32 mouse cellular contexts compared by ENCODE assay signal in genomic region chr5:87550935-87551334, GRCm38 (mm10). TPM values are rescaled to one million over a fixed set of nuclear protein-coding genes. Genes with fewer than 3 reads are reported as not detected.
DNase-seq lines count a peak whose midpoint lies in the region; ATAC-seq and TF ChIP-seq lines count a peak whose summit lies in the region.
"Had no signal": no experiment of that assay in that cellular context is flagged by ENCODE, and none has a peak within 500 bp of the region (broad histone marks: within the 10 kb centered on the region; RNA-seq: fewer than 3 reads in every experiment).

No protein-coding gene starts in this region.

- TF ChIP-seq RAD21 in CH12.LX (IDR thresholded peaks at IDR 0.05; ENCODE audit: low read depth, low read length): peak; percentile 45

- TF ChIP-seq EP300 in CH12.LX (IDR thresholded peaks at IDR 0.05; ENCODE audit: low read length): no peak

- H3K27ac ChIP-seq in liver, adult 2 months (replicated peaks; ENCODE audit: insufficient read depth, low read depth, low read length): no peak overlapping the region
- H3K27ac ChIP-seq in liver, embryonic 12.5 days: no peak overlapping the region
- no peak overlapping the region for H3K27ac ChIP-seq in CH12.LX (ENCODE audit: insufficient read depth, low read depth)
- H3K27ac ChIP-seq: forebrain, embryonic 10.5 days; hindbrain, embryonic 12.5 days; layer of hippocampus, adult 2 months; limb, embryonic 10.5 days; neural tube, embryonic 12.5 days had no signal

- 32% methylated on average over 1 of the region's 1 CpGs for WGBS in liver, adult 2 months
- WGBS in liver, embryonic 12.5 days (ENCODE audit: insufficient replicate concordance): 23% methylated on average over 1 of the region's 1 CpGs

- dilution Hi-C loops in CH12.LX (cut with MboI; ENCODE audit: extremely low pct_ligation_motif_present, extremely low pct_unique_long_range_greater_than_20kb, low sequenced_read_pairs): no loop called here

- ATAC-seq in liver, embryonic 12.5 days: no peak
- no peak for ATAC-seq in Patski
- ATAC-seq: forebrain, postnatal 0 days had no signal

- CTCF ChIA-PET in Patski (lab: Charles Lee): no interaction called here

- H3K4me3 ChIP-seq in liver, adult 2 months (ENCODE audit: insufficient read depth, low read depth, low read length): no peak overlapping the region
- no peak overlapping the region for H3K4me3 ChIP-seq in liver, embryonic 12.5 days
- H3K4me3 ChIP-seq in CH12.LX (replicated peaks in 1 of 3; ENCODE audit: low read depth in 2 of 3, low read length in 2 of 3, poor library complexity in 1 of 3): no peak overlapping the region
- H3K4me3 ChIP-seq: forebrain, embryonic 10.5 days; hindbrain, embryonic 12.5 days; layer of hippocampus, adult 2 months; limb, embryonic 10.5 days; megakaryocyte, embryonic 14.5 days; neural tube, embryonic 12.5 days had no signal

- no peak overlapping the region for H3K9ac ChIP-seq in liver, adult 2 months (ENCODE audit: low read depth, low read length)
- no peak overlapping the region for H3K9ac ChIP-seq in liver, embryonic 12.5 days
- H3K9ac ChIP-seq in CH12.LX (ENCODE audit: insufficient read depth, low read depth): no peak overlapping the region
- H3K9ac ChIP-seq: forebrain, postnatal 0 days; hindbrain, embryonic 12.5 days; neural tube, embryonic 12.5 days had no signal

- H3K4me2 ChIP-seq in liver, embryonic 12.5 days: no peak overlapping the region
- no peak overlapping the region for H3K4me2 ChIP-seq in CH12.LX (ENCODE audit: insufficient read depth, low read depth, poor library complexity, severe bottlenecking)
- H3K4me2 ChIP-seq: hindbrain, embryonic 12.5 days; neural tube, embryonic 12.5 days had no signal

- H3K9me3 ChIP-seq in liver, embryonic 12.5 days (replicated peaks): no peaks in the 10 kb centered on the region
- no peaks in the 10 kb centered on the region for H3K9me3 ChIP-seq in CH12.LX (replicated peaks; ENCODE audit: low read length)
- H3K9me3 ChIP-seq: forebrain, embryonic 10.5 days; hindbrain, embryonic 12.5 days; limb, embryonic 10.5 days; megakaryocyte, embryonic 14.5 days; neural tube, embryonic 12.5 days had no signal

- in situ Hi-C loops in CH12.LX (cut with MboI; ENCODE audit: low pct_ligation_motif_present, low pct_unique_long_range_greater_than_20kb, low sequenced_read_pairs): no loop called here
- in situ Hi-C loops in Patski (cut with MboI; ENCODE audit: low pct_unique_long_range_greater_than_20kb): no loop called here

- H3K79me2 ChIP-seq in liver, adult 2 months (ENCODE audit: control insufficient read depth, insufficient read depth, low read length): no peaks in the 10 kb centered on the region
- H3K79me2 ChIP-seq in CH12.LX (replicated peaks; ENCODE audit: control insufficient read depth, extremely low read depth, insufficient read depth, poor library complexity, severe bottlenecking): no peaks in the 10 kb centered on the region

- TF ChIP-seq POLR2A in liver, adult 2 months (IDR thresholded peaks at IDR 0.05; ENCODE audit: extremely low read depth, insufficient read depth, low read length): no peak
- TF ChIP-seq POLR2A in CH12.LX (IDR thresholded peaks at IDR 0.05; ENCODE audit: low read depth, low read length): no peak

- no peaks in the 10 kb centered on the region for H3K27me3 ChIP-seq in liver, adult 2 months (ENCODE audit: control insufficient read depth, insufficient read depth, low read length)
- H3K27me3 ChIP-seq in liver, embryonic 12.5 days (replicated peaks): no peaks in the 10 kb centered on the region
- H3K27me3 ChIP-seq in CH12.LX (replicated peaks) (no peaks in the 10 kb centered on the region), Patski (peaks cover 6% of the 10 kb centered on the region)
- H3K27me3 ChIP-seq: hindbrain, embryonic 12.5 days; megakaryocyte, embryonic 14.5 days; neural tube, embryonic 12.5 days had no signal

- peak; percentile 4 for DNase-seq in embryo, embryonic 11 days
- DNase-seq in embryo, embryonic 10 days (ENCODE audit: low spot score): no peak
- DNase-seq in liver, adult 2 months (ENCODE audit: extremely low read depth, low read depth, low spot score): peak; percentile 60
- DNase-seq in CH12.LX (ENCODE audit: extremely low read depth) (peak; percentile 33), Patski (ENCODE audit: low read depth, low spot score) (no peak)
- no peak for DNase-seq in spleen, adult 12 weeks (ENCODE audit: low spot score)
- no peak for DNase-seq in retina, embryonic 14.5 days (ENCODE audit: low spot score)
- DNase-seq: adrenal gland, postnatal 36 days; B cell, adult 2 months; cerebellum, postnatal 14 days; forebrain, postnatal 0 days; gastrocnemius, postnatal 25 days; kidney, adult 18-20 months; kidney, postnatal 25 days; liver; lung, adult 2 months; lung, postnatal 36 days; midbrain, embryonic 14.5 days; thymus, postnatal 4 days had no signal

- TF ChIP-seq CTCF in liver, adult 2 months (IDR thresholded peaks at IDR 0.05; ENCODE audit: low read depth, low read length): peak; percentile 49
- TF ChIP-seq CTCF in CH12.LX (conservative IDR thresholded peaks at IDR 0.05 in 1 of 2, IDR thresholded peaks at IDR 0.05 in 1 of 2; ENCODE audit: low read depth in 2 of 2, low read length in 2 of 2) (peak; percentile 15 to 41; a peak in 3 of 4 replicates), Patski (IDR thresholded peaks at IDR 0.05) (peak; percentile 42)

- no peaks in the 10 kb centered on the region; the same call in 1 of the 2 replicates for H3K36me3 ChIP-seq in liver, adult 2 months (ENCODE audit: control insufficient read depth, insufficient read depth, low read length)
- H3K36me3 ChIP-seq in liver, embryonic 12.5 days: no peaks in the 10 kb centered on the region
- H3K36me3 ChIP-seq in CH12.LX (replicated peaks in 1 of 2; ENCODE audit: control insufficient read depth in 1 of 2, insufficient read depth in 1 of 2, low read length in 1 of 2): no peaks in the 10 kb centered on the region
- H3K36me3 ChIP-seq: forebrain, embryonic 10.5 days; hindbrain, embryonic 12.5 days; limb, embryonic 10.5 days; neural tube, embryonic 12.5 days had no signal

- H3K4me1 ChIP-seq in liver, adult 2 months (ENCODE audit: control insufficient read depth, insufficient read depth, low read length): no peaks in the 10 kb centered on the region
- no peaks in the 10 kb centered on the region for H3K4me1 ChIP-seq in liver, embryonic 12.5 days
- H3K4me1 ChIP-seq in CH12.LX (ENCODE audit: control insufficient read depth in 1 of 2, insufficient read depth in 2 of 2): 0 out of 4 replicates have a peak, but pooled peaks cover 0 to 2% of the 10 kb centered on the region in 2 experiments
- H3K4me1 ChIP-seq: forebrain, embryonic 10.5 days; hindbrain, embryonic 12.5 days; limb, embryonic 10.5 days; megakaryocyte, embryonic 14.5 days; neural tube, embryonic 12.5 days had no signal

- POLR2A ChIA-PET in Patski (lab: Charles Lee): no interaction called here

TF ChIP-seq in CH12.LX, 34 proteins besides CTCF, POLR2A, EP300 and RAD21:
- no peak for TF ChIP-seq HCFC1 (IDR thresholded peaks at IDR 0.05; ENCODE audit: low read depth, low read length)
- no peak for TF ChIP-seq ZMIZ1 (IDR thresholded peaks at IDR 0.05; ENCODE audit: low read depth, low read length)
- TF ChIP-seq USF2 (conservative IDR thresholded peaks at IDR 0.05; ENCODE audit: low read depth, low read length): no peak

RNA-seq across cellular contexts. Expression of gene Sult1b1, which starts 12.9 kb away (rescaled TPM):
- total RNA-seq in liver, adult 2 months (2014; rRNA removed): 21.9 and 36.1 TPM in 2 replicates
- 1.9 and 3.7 TPM in 2 replicates for polyA plus RNA-seq in liver, adult 2 months (2012; rRNA removed)
- 0.48 and 0.64 TPM in 2 replicates for polyA plus RNA-seq in liver, embryonic 12.5 days (2016; fragmentation: Nextera tagmentation; extraction: Ambion mirVana)
- total RNA-seq in CH12.LX (2012; rRNA removed): not detected in 2 replicates
- total RNA-seq in CH12.LX (2014; rRNA removed): not detected in 2 replicates
- polyA plus RNA-seq in CH12.LX (2012; ENCODE audit: insufficient read length, low read depth): not detected in 2 replicates
- polyA plus RNA-seq in Patski (2021): not detected
- total RNA-seq: adrenal gland, adult 18-20 months; adrenal gland, postnatal 36 days; forebrain, postnatal 0 days; gastrocnemius, postnatal 25 days; heart, adult 8-10 months; heart, postnatal 25 days; layer of hippocampus, adult 2 months; layer of hippocampus, postnatal 25 days had no signal
- polyA plus RNA-seq: forebrain, embryonic 10.5 days; forebrain, postnatal 0 days; heart, embryonic 14.5 days; hindbrain, embryonic 12.5 days; limb, embryonic 10.5 days; lung, adult 2 months; midbrain, embryonic 14.5 days; neural tube, embryonic 12.5 days had no signal

RNA-seq across cellular contexts. Expression of gene Sult1d1, which starts 17.9 kb away (rescaled TPM):
- total RNA-seq in liver, adult 2 months (2014; rRNA removed): 141 and 268 TPM in 2 replicates
- 6.7 and 10.2 TPM in 2 replicates for polyA plus RNA-seq in liver, adult 2 months (2012; rRNA removed)
- polyA plus RNA-seq in liver, embryonic 12.5 days (2016; fragmentation: Nextera tagmentation; extraction: Ambion mirVana): 0.89 and 1.0 TPM in 2 replicates
- total RNA-seq in CH12.LX (2012; rRNA removed) (not detected in 2 replicates), CH12.LX (2014; rRNA removed) (not detected in 2 replicates)
- polyA plus RNA-seq in CH12.LX (2012; ENCODE audit: insufficient read length, low read depth) (not detected in 2 replicates), Patski (2021) (not detected)
- total RNA-seq: adrenal gland, postnatal 36 days; forebrain, postnatal 0 days; gastrocnemius, postnatal 25 days; heart, postnatal 25 days; layer of hippocampus, adult 2 months; layer of hippocampus, postnatal 25 days had no signal
- polyA plus RNA-seq: forebrain, embryonic 10.5 days; forebrain, postnatal 0 days; heart, embryonic 14.5 days; hindbrain, embryonic 12.5 days; limb, embryonic 10.5 days; midbrain, embryonic 14.5 days; neural tube, embryonic 12.5 days had no signal

RNA-seq across cellular contexts. Expression of gene Sult1e1, which starts 40.5 kb away (rescaled TPM):
- total RNA-seq in liver, adult 2 months (2014; rRNA removed): 0.09 and 0.20 TPM in 2 replicates
- polyA plus RNA-seq in liver, adult 2 months (2012; rRNA removed): 0.49 TPM in 1 of 2 replicates, not detected in the other
- polyA plus RNA-seq in liver, embryonic 12.5 days (2016; fragmentation: Nextera tagmentation; extraction: Ambion mirVana): not detected in 2 replicates
- not detected in 2 replicates for total RNA-seq in CH12.LX (2012; rRNA removed)
- total RNA-seq in CH12.LX (2014; rRNA removed): not detected in 2 replicates
- polyA plus RNA-seq in CH12.LX (2012; ENCODE audit: insufficient read length, low read depth): not detected in 2 replicates
- not detected for polyA plus RNA-seq in Patski (2021)
- total RNA-seq: forebrain, postnatal 0 days; gastrocnemius, postnatal 25 days; heart, postnatal 25 days; layer of hippocampus, adult 2 months; layer of hippocampus, postnatal 25 days had no signal
- polyA plus RNA-seq: forebrain, postnatal 0 days; heart, embryonic 14.5 days; hindbrain, embryonic 12.5 days; limb, embryonic 10.5 days; lung, adult 2 months; midbrain, embryonic 14.5 days; neural tube, embryonic 12.5 days; stomach, embryonic 14.5 days had no signal

Comparison
In these comparisons a context has a peak if more than half of its experiments do, and no peak if none do; other contexts are left out.
1. DNase-seq: peak in embryo, embryonic 11 days (single experiment), liver, adult 2 months (single experiment) and CH12.LX (single experiment); none in embryo, embryonic 10 days (single experiment), Patski (single experiment), spleen, adult 12 weeks (single experiment) and retina, embryonic 14.5 days (single experiment).
2. Peak in every context shown above with its lines, with median percentiles within 50 percentile points of each other: CTCF ChIP-seq.